Mouse (Mus musculus) kidney, adult 2 months (tissue): ENCODE results near the gene BC055324.

Experiments used
- CTCF ChIP-seq: fragments of 200-500 bp; conservative IDR thresholded peaks from 2 replicates; pipeline ENCODE4 v1.5.1; 2011; ENCODE audit warnings: low read depth, mild to moderate bottlenecking, control low read depth, low read length, moderate library complexity, mixed read lengths; ENCODE audit not compliant: insufficient read depth, insufficient read length
- POLR2A ChIP-seq: fragments of 200-500 bp; IDR thresholded peaks from one replicate; pipeline ENCODE4 v1.6.1; 2011; ENCODE audit warnings: low read depth, low read length, control low read depth

DNA sequence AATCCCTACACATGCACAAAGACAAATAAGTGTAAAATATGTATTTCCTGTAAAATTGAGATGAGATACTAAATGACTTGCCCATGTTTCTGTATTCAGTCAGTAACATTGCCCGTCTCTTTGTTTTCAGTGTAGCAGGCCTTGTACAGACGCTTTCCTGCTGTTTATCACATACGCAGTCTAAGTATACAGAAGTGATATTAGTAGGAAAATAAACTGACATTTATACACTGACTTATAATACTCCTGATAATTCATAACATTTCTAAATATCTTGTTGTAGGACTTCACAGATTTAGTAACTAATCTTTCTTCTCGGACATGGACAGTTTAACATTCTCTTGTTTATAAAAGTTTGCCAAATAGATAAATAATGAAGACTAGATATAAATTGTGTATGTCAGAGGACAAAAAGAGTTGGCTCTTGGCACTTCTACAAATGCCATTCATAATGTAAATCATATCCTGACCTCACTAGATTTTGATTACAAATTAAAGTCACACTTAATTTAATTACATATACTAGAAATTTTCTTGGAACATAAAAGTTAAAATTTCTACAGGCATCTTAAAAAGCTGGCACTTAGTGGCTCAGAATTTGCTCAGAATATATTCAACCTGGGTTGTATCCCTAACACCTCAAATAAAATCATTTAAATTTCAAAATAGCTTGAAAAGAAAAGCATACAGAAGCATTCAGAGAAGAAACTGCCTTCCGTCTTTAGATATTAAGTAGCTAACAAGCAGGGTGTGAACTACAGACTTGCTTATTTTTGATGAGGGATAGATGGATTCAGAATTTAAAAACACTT, 77.0 kb downstream of the BC055324 start:
- TF ChIP-seq CTCF, result no peak
- TF ChIP-seq POLR2A, result no peak
